Mouse (Mus musculus): ENCODE measurements around the gene Hbp1. TPM values are rescaled to one million over a fixed set of nuclear protein-coding genes. Genes with fewer than 3 reads are reported as not detected.

The Hbp1 gene
- 88.7 and 98.5 TPM in 2 replicates for polyA plus RNA-seq (2016; fragmentation: Nextera tagmentation; extraction: Ambion mirVana)

- ATAC-seq (ENCODE audit: low FRiP score, low read depth): peak; percentile 93
- WGBS: under 1% methylated on average over 58 of the region's 71 CpGs
- Histone ChIP-seq H3K9ac (replicated peaks) (peak within 1 kb of the TSS; percentile 91), H3K4me2 (replicated peaks) (peak within 1 kb of the TSS; percentile 68), H3K4me3 (peak within 1 kb of the TSS; percentile 92), H3K4me1 (no peaks in the 10 kb centered on the region), H3K27me3 (no peaks in the 10 kb centered on the region), H3K27ac (replicated peaks) (peak within 1 kb of the TSS; percentile 99), H3K36me3 (no peaks in the 10 kb centered on the region), H3K9me3 (no peaks in the 10 kb centered on the region)
Measured at GRCm38 (mm10) chr12:31949759-31950658, at the start of gene Hbp1. Gene Hbp1 (minus strand): TSS chr12:31950535.

DNA sequence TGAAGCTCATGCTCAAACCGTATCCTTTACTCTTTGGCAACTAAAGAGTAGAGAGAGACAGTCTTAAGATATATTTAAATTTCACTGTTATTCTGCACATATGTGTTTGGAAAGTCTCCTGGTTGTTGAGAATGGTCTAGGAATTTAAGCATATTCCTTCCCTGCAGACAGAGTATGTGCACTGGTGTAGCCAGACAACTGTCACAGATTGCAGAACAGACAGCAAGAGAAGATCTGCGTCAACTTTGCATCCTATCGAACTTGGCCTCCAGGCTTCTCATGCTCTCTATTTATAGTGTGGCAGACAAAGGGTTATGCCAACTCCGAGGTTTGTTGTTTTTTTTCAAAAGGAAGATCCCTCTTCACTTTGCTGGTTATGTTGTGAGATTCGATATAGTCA lies 48.4 kb upstream of the Hbp1 start:
- H3K4me2 ChIP-seq (replicated peaks): no peak overlapping the region
- 78% methylated on average over 5 of the region's 5 CpGs for WGBS
- H3K9ac ChIP-seq (replicated peaks): no peak overlapping the region
- no peaks in the 10 kb centered on the region for H3K27me3 ChIP-seq
- H3K4me3 ChIP-seq: no peak overlapping the region
- no peak overlapping the region for H3K27ac ChIP-seq (replicated peaks)
- no peak for ATAC-seq (ENCODE audit: low FRiP score, low read depth)
- H3K4me1 ChIP-seq: no peaks in the 10 kb centered on the region
- H3K9me3 ChIP-seq: no peaks in the 10 kb centered on the region
- H3K36me3 ChIP-seq: 0 out of 2 replicates have a peak, but pooled peaks cover 4% of the 10 kb centered on the region

- peaks cover 8% of the 10 kb centered on the region; the same call in 1 of the 2 replicates for H3K36me3 ChIP-seq
- no peak overlapping the region for H3K9ac ChIP-seq (replicated peaks)
- H3K27me3 ChIP-seq: no peaks in the 10 kb centered on the region
- ATAC-seq (ENCODE audit: low FRiP score, low read depth): no peak
- H3K9me3 ChIP-seq: no peaks in the 10 kb centered on the region
- H3K27ac ChIP-seq (replicated peaks): no peak overlapping the region
- 80% methylated on average over 3 of the region's 3 CpGs for WGBS
- H3K4me1 ChIP-seq: no peaks in the 10 kb centered on the region
- H3K4me2 ChIP-seq (replicated peaks): no peak overlapping the region
- no peak overlapping the region for H3K4me3 ChIP-seq
Measured at GRCm38 (mm10) chr12:31997328-31997878, 47.1 kb upstream of the Hbp1 start.

DNA sequence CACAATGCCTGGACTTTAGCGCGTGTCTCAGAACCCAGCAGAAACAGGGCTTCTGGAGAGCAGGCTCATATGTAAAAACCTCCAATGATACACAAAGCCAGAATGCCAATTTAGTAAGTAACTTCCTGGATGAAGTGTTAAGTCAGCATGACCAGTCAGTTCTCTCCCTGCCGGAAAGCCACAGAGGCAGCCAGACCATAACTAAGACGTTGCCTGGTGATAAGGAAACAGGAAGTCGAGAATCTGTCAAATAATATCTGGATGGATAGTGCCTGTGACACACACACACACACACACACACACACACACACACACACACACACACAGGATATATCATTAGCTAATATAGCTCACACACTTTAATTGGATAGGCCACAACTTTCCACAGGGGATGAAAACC lies 46.5 kb upstream of the Hbp1 start:
- no peaks in the 10 kb centered on the region for H3K4me1 ChIP-seq
- no peak overlapping the region for H3K9ac ChIP-seq (replicated peaks)
- no peaks in the 10 kb centered on the region for H3K27me3 ChIP-seq
- H3K27ac ChIP-seq (replicated peaks): no peak overlapping the region
- H3K4me2 ChIP-seq (replicated peaks): no peak overlapping the region
- peaks cover 10% of the 10 kb centered on the region; the same call in 1 of the 2 replicates for H3K36me3 ChIP-seq
- H3K9me3 ChIP-seq: no peaks in the 10 kb centered on the region
- WGBS: 78% methylated on average over 5 of the region's 5 CpGs
- no peak overlapping the region for H3K4me3 ChIP-seq
- ATAC-seq (ENCODE audit: low FRiP score, low read depth): no peak

DNA sequence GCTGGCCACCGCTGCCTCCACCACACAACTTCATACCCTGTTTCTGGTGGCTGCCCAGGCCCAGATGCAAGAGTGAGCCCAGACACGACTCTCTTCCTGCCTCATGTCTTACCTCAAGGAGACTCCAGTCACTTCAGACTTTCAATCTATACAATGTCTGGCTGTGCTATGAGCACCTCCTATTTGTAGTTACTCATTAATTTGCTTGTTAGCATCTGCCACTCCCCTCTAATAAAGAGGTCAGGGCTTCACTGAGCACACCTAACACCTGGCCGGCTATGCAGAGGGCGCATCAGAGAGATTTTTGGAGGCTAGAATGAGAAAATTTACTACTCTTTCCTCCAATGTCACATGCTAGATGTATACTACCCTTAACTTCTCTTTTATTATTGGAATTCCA lies 40.2 kb upstream of the Hbp1 start:
- Histone ChIP-seq H3K36me3 (peaks cover 10% of the 10 kb centered on the region; the same call in 1 of the 2 replicates), H3K4me1 (no peaks in the 10 kb centered on the region), H3K4me3 (no peak overlapping the region), H3K9ac (replicated peaks) (no peak overlapping the region), H3K9me3 (no peaks in the 10 kb centered on the region), H3K27me3 (no peaks in the 10 kb centered on the region), H3K4me2 (replicated peaks) (no peak overlapping the region), H3K27ac (replicated peaks) (no peak overlapping the region)
- WGBS: 88% methylated on average over 4 of the region's 4 CpGs
- no peak for ATAC-seq (ENCODE audit: low FRiP score, low read depth)

- Histone ChIP-seq H3K27ac (replicated peaks) (no peak overlapping the region), H3K4me1 (peaks cover 2% of the 10 kb centered on the region; the same call in 1 of the 2 replicates), H3K4me3 (no peak overlapping the region), H3K9me3 (no peaks in the 10 kb centered on the region), H3K27me3 (no peaks in the 10 kb centered on the region), H3K4me2 (replicated peaks) (no peak overlapping the region), H3K36me3 (peaks cover 10% of the 10 kb centered on the region; the same call in 1 of the 2 replicates), H3K9ac (replicated peaks) (no peak overlapping the region)
- ATAC-seq (ENCODE audit: low FRiP score, low read depth): no peak
Measured at GRCm38 (mm10) chr12:31989726-31990125, 39.4 kb upstream of the Hbp1 start.

- WGBS: 93% methylated on average over 2 of the region's 2 CpGs
- ATAC-seq (ENCODE audit: low FRiP score, low read depth): no peak
- no peak overlapping the region for H3K4me3 ChIP-seq
Measured at GRCm38 (mm10) chr12:31986463-31986862, 36.1 kb upstream of the Hbp1 start.

GRCm38 (mm10) chr12:31985738-31986137 lies 35.4 kb upstream of the Hbp1 start:
- Histone ChIP-seq H3K9me3 (no peaks in the 10 kb centered on the region), H3K4me1 (peaks cover 7% of the 10 kb centered on the region; the same call in 1 of the 2 replicates), H3K4me2 (replicated peaks) (no peak overlapping the region), H3K36me3 (peaks cover 4% of the 10 kb centered on the region; the same call in 1 of the 2 replicates), H3K27me3 (no peaks in the 10 kb centered on the region), H3K4me3 (no peak overlapping the region), H3K9ac (replicated peaks) (no peak overlapping the region), H3K27ac (replicated peaks) (no peak overlapping the region)
- ATAC-seq (ENCODE audit: low FRiP score, low read depth): no peak
- WGBS: 93% methylated on average over 6 of the region's 6 CpGs

More at GRCm38 (mm10) chr12:31986463-31986862, 36.1 kb upstream of the Hbp1 start:
- Histone ChIP-seq H3K9me3 (no peaks in the 10 kb centered on the region), H3K4me2 (replicated peaks) (no peak overlapping the region), H3K36me3 (peaks cover 4% of the 10 kb centered on the region; the same call in 1 of the 2 replicates), H3K27ac (replicated peaks) (no peak overlapping the region), H3K4me1 (peaks cover 7% of the 10 kb centered on the region; the same call in 1 of the 2 replicates), H3K27me3 (no peaks in the 10 kb centered on the region), H3K9ac (replicated peaks) (no peak overlapping the region)

DNA sequence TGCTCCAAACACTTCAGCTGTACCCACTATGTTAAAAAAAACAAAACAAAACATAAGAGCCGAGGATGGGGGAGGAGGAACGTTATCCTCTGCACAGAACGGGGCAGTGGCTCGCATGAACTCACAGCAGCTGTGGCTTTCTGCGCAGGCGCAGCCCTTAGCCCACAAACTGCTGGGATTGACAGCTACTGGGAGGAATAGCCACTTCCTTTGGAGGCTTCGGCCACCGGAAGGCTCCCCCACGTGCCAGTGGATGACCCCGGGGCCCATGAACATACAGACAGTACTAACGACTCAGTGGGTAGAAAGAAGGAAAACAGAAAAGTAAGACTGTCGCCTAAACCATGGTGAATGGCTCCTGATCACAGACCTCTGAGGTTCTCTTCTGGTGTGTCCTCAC lies 34.3 kb upstream of the Hbp1 start:
- Histone ChIP-seq H3K9ac (replicated peaks) (no peak overlapping the region), H3K27me3 (no peaks in the 10 kb centered on the region), H3K36me3 (peaks cover 4% of the 10 kb centered on the region; the same call in 1 of the 2 replicates), H3K4me3 (no peak overlapping the region), H3K27ac (replicated peaks) (no peak overlapping the region), H3K9me3 (no peaks in the 10 kb centered on the region), H3K4me2 (replicated peaks) (no peak overlapping the region), H3K4me1 (peaks cover 7% of the 10 kb centered on the region; the same call in 1 of the 2 replicates)
- ATAC-seq (ENCODE audit: low FRiP score, low read depth): no peak
- WGBS: 73% methylated on average over 12 of the region's 12 CpGs

GRCm38 (mm10) chr12:31984206-31984605 lies 33.9 kb upstream of the Hbp1 start:
- H3K4me1 ChIP-seq: peaks cover 7% of the 10 kb centered on the region; the same call in 1 of the 2 replicates
- no peak overlapping the region for H3K9ac ChIP-seq (replicated peaks)
- H3K4me3 ChIP-seq: no peak overlapping the region
- H3K4me2 ChIP-seq (replicated peaks): no peak overlapping the region
- no peak for ATAC-seq (ENCODE audit: low FRiP score, low read depth)
- no peak overlapping the region for H3K27ac ChIP-seq (replicated peaks)
- no peaks in the 10 kb centered on the region for H3K27me3 ChIP-seq
- peaks cover 4% of the 10 kb centered on the region; the same call in 1 of the 2 replicates for H3K36me3 ChIP-seq
- WGBS: 68% methylated on average over 2 of the region's 2 CpGs
- H3K9me3 ChIP-seq: no peaks in the 10 kb centered on the region

DNA sequence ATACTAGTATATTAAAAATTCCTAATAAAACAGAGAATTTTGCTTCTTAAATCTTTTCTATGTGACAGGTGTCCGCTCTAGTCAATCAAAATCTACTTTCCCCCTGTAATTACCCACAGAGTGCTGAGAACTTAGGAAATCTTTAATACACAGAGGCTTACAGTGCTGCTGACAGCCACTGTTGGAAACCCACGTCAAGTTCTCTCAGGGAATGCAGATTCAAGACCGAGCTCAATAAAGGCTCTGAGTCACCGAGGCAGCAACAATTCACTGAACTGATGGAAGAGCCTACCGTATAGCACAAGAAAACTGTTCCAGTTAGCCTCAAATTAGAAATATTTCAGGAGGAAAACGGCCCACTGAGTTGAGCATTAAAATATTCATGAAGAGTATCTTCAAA lies 33.4 kb upstream of the Hbp1 start:
- H3K27ac ChIP-seq (replicated peaks): no peak overlapping the region
- no peaks in the 10 kb centered on the region for H3K27me3 ChIP-seq
- H3K36me3 ChIP-seq: peaks cover 4% of the 10 kb centered on the region; the same call in 1 of the 2 replicates
- ATAC-seq (ENCODE audit: low FRiP score, low read depth): no peak
- peaks cover 7% of the 10 kb centered on the region; the same call in 1 of the 2 replicates for H3K4me1 ChIP-seq
- no peak overlapping the region for H3K4me3 ChIP-seq
- no peak overlapping the region for H3K4me2 ChIP-seq (replicated peaks)
- no peaks in the 10 kb centered on the region for H3K9me3 ChIP-seq
- WGBS: 73% methylated on average over 6 of the region's 6 CpGs
- H3K9ac ChIP-seq (replicated peaks): no peak overlapping the region

DNA sequence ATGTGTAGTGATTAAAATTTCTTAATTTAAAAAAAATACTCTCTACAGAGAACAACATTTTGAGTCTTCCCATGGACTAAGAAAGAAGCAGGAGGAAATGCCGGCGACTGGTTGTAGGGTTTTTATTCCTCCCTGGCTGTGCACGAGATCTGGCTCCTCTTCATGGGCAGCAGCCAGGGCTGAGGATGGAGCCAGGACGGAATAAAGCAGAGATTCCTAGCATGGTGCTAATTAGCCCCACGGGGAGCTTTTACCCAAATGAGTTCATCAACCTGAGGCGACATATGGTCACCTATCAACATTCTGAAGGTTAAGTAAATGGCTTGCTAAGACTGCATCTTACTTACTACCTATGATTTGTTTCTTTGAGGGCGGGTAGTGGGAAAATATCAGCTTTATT lies 32.9 kb upstream of the Hbp1 start:
- H3K4me3 ChIP-seq: no peak overlapping the region
- H3K36me3 ChIP-seq: peaks cover 4% of the 10 kb centered on the region; the same call in 1 of the 2 replicates
- ATAC-seq (ENCODE audit: low FRiP score, low read depth): no peak
- H3K4me1 ChIP-seq: peaks cover 7% of the 10 kb centered on the region; the same call in 1 of the 2 replicates
- no peaks in the 10 kb centered on the region for H3K9me3 ChIP-seq
- no peak overlapping the region for H3K9ac ChIP-seq (replicated peaks)
- WGBS: 66% methylated on average over 7 of the region's 7 CpGs
- no peak overlapping the region for H3K27ac ChIP-seq (replicated peaks)
- H3K27me3 ChIP-seq: no peaks in the 10 kb centered on the region
- H3K4me2 ChIP-seq (replicated peaks): no peak overlapping the region
